Mouse (Mus musculus) activated CD4-positive, CD25-positive, alpha-beta regulatory T cell, adult 9 weeks (primary cell): ENCODE results near the gene Atg16l1. TPM values are rescaled to one million over a fixed set of nuclear protein-coding genes. Genes with fewer than 3 reads are reported as not detected.

Experiments
- polyA plus RNA-seq: library from polyadenylated mRNA; unstranded; fragments of 100-300 nt; shearing (Covaris generic); gene quantifications from one replicate; pipeline ENCODE4 v1.2.1, GENCODE M21; 2017

The Atg16l1 gene
- 28.1 TPM for polyA plus RNA-seq

GRCm38 (mm10) chr1:87755641-87756470 lies at the start of gene Atg16l1:
TSS of gene Atg16l1 (plus strand) at chr1:87755870.

GRCm38 (mm10) chr1:87803576-87803975 lies 47.9 kb downstream of the Atg16l1 start, which contains the start of gene Sag:
TSS of gene Sag (plus strand) at chr1:87803680.

Other genes with a start within 250 kb of the Atg16l1 start
- not detected for gene Neu2, start 246.0 kb upstream of the Atg16l1 start, polyA plus RNA-seq
- gene Ngef, start 182.0 kb upstream of the Atg16l1 start, polyA plus RNA-seq = not detected
- 236 TPM for gene Inpp5d, start 135.6 kb upstream of the Atg16l1 start, polyA plus RNA-seq
- gene Sag, start 47.8 kb downstream of the Atg16l1 start, polyA plus RNA-seq = 2.5 TPM
- 58.3 TPM for gene Dgkd, start 97.4 kb downstream of the Atg16l1 start, polyA plus RNA-seq